Mouse (Mus musculus): ENCODE results near the gene Cox14. TPM values are rescaled to one million over a fixed set of nuclear protein-coding genes. Genes with fewer than 3 reads are reported as not detected.

The Cox14 gene
- polyA plus RNA-seq, 1 experiment from 2014 or later, result 122 TPM

DNA sequence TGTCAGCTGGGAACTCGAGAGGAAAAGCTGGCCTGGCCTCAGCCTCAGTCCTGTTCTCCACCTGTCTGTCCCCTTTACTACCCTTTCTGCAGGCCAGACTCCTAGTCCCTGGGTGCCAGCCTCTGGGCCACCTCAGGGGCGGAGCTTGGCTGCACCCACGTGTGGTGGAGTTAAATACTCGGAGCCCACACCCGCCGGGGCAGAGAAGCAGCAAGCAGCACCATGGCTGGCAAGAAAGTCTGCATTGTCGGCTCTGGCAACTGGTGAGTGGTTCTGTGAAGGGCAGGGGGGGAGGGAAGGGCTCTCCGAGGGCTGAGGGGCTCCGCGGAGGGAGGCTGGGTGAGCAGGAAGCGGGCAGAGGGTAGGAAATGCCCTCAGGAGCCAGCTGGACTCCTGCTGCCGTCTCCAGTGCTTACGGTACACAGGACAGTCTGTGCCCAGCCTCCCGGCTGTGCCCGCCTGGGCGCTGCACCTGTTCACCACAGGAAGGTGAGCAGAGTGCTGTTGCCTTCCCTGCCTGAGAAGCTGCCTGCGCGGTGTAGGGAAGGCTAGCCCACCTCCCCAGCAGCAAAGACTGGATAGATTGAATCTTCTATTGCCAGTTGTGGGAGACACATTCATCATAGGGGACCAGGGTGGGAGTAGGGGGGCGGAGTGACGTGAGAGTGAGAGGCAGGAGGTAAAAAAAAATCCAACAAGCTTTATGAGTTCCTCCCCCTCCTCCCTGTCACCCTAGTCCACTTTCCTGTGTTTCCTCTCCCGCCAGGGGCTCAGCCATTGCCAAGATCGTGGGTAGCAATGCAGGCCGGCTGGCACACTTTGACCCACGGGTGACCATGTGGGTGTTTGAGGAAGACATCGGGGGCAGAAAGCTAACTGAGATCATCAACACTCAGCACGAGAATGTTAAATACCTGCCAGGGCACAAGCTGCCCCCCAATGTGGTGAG is 7.8 kb upstream of the Cox14 start, which contains the start of gene Gpd1:
Gene Gpd1 (plus strand): TSS at position 130 of the 949 bp plus-strand sequence.
- no peak for DNase-seq (ENCODE audit: low spot score)
- Histone ChIP-seq H3K36me3 (replicated peaks; ENCODE audit: control insufficient read depth, insufficient read depth, low read depth, low read length) (peaks cover 5% of the 10 kb centered on the region), H3K27ac (replicated peaks; ENCODE audit: low read depth, low read length) (no peak within 1 kb of the TSS), H3K9ac (replicated peaks; ENCODE audit: low read length) (no peak within 1 kb of the TSS), H3K4me3 (ENCODE audit: low read depth, low read length) (no peak within 1 kb of the TSS), H3K4me2 (ENCODE audit: low read depth, low read length) (no peak within 1 kb of the TSS), H3K27me3 (ENCODE audit: control insufficient read depth, insufficient read depth, low read length) (no peaks in the 10 kb centered on the region), H3K4me1 (ENCODE audit: control insufficient read depth, insufficient read depth, low read length) (no peaks in the 10 kb centered on the region), H3K9me3 (replicated peaks; ENCODE audit: control insufficient read depth, low read length) (no peaks in the 10 kb centered on the region)
- WGBS, result 65% methylated on average over 26 of the region's 26 CpGs
- ATAC-seq (replicated peaks; ENCODE audit: insufficient number of reproducible peaks, low FRiP score, low TSS enrichment, low read depth), result no peak

DNA sequence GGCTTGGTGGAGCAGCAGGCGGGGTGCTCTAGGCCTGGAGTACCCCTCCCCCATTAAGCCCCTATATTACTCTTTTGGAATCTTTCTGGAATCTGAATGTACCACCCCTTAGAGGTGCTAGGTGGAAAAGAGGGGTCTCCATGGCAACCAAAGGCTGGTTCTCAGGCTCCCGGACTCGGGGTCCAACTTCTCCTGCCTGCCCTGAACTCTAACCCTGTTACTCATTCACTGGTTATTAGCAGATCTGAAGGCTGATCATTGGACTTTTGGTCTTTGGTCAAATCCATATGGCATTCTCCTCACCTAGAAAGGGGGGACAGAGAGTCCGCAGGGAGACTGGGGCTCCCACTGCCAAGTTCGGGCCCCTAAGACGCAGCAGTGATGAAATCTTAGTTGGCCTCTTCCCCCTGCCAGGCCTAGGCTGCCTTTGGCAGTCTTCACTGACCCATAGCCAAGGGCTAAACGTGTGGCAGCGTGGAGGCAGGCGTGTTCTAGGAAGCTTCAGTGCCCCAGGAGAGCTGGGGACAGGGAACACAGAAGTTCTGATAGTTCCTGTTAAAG is 6.9 kb upstream of the Cox14 start:
- no peak for ATAC-seq (replicated peaks; ENCODE audit: insufficient number of reproducible peaks, low FRiP score, low TSS enrichment, low read depth)
- Histone ChIP-seq H3K27me3 (ENCODE audit: control insufficient read depth, insufficient read depth, low read length) (no peaks in the 10 kb centered on the region), H3K9me3 (replicated peaks; ENCODE audit: control insufficient read depth, low read length) (no peaks in the 10 kb centered on the region), H3K4me2 (ENCODE audit: low read depth, low read length) (no peak overlapping the region), H3K4me3 (ENCODE audit: low read depth, low read length) (no peak overlapping the region), H3K4me1 (ENCODE audit: control insufficient read depth, insufficient read depth, low read length) (no peaks in the 10 kb centered on the region), H3K27ac (replicated peaks; ENCODE audit: low read depth, low read length) (no peak overlapping the region), H3K36me3 (replicated peaks; ENCODE audit: control insufficient read depth, insufficient read depth, low read depth, low read length) (peaks cover under 1% of the 10 kb centered on the region), H3K9ac (replicated peaks; ENCODE audit: low read length) (no peak overlapping the region)
- WGBS, result 85% methylated on average over 9 of the region's 9 CpGs
- no peak for DNase-seq (ENCODE audit: low spot score)

DNA sequence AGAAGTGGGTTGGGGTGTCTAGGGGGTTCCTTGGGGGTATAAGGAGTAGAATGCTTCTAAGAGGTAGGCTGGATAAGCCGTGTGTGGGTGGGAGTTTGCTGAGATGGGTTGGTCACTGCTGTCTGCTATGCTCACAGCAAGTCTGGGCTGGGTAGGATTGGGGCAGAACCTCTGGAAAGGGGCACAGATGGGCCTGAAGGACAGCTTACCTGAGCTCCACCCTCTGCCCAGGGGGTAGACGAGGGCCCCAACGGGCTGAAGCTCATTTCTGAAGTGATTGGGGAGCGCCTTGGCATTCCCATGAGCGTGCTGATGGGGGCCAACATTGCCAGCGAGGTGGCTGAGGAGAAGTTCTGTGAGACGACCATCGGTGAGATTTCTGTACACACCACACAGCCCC is 5.6 kb upstream of the Cox14 start:
- DNase-seq (ENCODE audit: low spot score) (no peak), ATAC-seq (replicated peaks; ENCODE audit: insufficient number of reproducible peaks, low FRiP score, low TSS enrichment, low read depth) (no peak)
- H3K4me1 ChIP-seq (ENCODE audit: control insufficient read depth, insufficient read depth, low read length), result peaks cover 4% of the 10 kb centered on the region; the same call in 1 of the 2 replicates
- H3K9ac ChIP-seq (replicated peaks; ENCODE audit: low read length), result no peak overlapping the region
- H3K27me3 ChIP-seq (ENCODE audit: control insufficient read depth, insufficient read depth, low read length), result no peaks in the 10 kb centered on the region
- no peaks in the 10 kb centered on the region for H3K9me3 ChIP-seq (replicated peaks; ENCODE audit: control insufficient read depth, low read length)
- no peaks in the 10 kb centered on the region for H3K36me3 ChIP-seq (replicated peaks; ENCODE audit: control insufficient read depth, insufficient read depth, low read depth, low read length)
- no peak overlapping the region for H3K4me3 ChIP-seq (ENCODE audit: low read depth, low read length)
- no peak overlapping the region for H3K4me2 ChIP-seq (ENCODE audit: low read depth, low read length)
- no peak overlapping the region for H3K27ac ChIP-seq (replicated peaks; ENCODE audit: low read depth, low read length)
- 79% methylated on average over 8 of the region's 8 CpGs for WGBS

DNA sequence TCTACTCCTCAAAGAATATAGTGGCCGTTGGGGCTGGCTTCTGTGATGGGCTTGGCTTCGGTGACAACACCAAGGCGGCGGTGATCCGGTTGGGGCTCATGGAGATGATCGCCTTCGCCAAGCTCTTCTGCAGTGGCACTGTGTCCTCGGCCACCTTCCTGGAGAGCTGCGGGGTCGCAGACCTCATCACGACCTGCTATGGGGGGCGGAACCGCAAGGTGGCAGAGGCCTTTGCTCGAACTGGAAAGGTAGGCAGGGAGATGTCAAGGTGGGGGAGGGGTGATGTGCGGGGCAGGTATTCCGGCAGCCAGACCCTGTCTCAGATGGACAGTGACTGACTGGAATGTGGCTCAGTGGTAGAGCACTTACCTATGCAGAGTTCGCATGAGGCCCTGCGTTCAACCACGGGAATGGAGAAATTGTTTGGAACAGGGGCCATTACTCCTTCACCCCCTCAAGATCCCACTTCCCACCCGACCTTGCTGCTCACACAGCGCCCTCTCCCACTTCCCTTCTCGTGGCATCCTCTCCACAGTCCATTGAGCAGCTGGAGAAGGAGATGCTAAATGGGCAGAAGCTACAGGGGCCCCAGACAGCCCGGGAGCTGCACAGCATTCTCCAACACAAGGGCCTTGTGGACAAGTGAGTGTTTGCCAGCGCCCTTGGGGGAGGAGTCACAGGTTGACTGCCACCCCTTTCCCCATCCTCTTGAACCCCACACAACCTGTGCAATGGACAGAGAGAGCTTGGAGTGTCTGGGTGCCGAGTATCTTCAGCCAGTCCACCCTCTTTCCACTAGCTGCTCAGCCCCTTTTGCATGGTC is 3.3 kb upstream of the Cox14 start:
- WGBS, result 80% methylated on average over 25 of the region's 25 CpGs
- Histone ChIP-seq H3K27me3 (ENCODE audit: control insufficient read depth, insufficient read depth, low read length) (no peaks in the 10 kb centered on the region), H3K4me3 (ENCODE audit: low read depth, low read length) (no peak overlapping the region), H3K36me3 (replicated peaks; ENCODE audit: control insufficient read depth, insufficient read depth, low read depth, low read length) (no peaks in the 10 kb centered on the region), H3K9me3 (replicated peaks; ENCODE audit: control insufficient read depth, low read length) (no peaks in the 10 kb centered on the region), H3K4me2 (ENCODE audit: low read depth, low read length) (no peak overlapping the region), H3K27ac (replicated peaks; ENCODE audit: low read depth, low read length) (no peak overlapping the region), H3K9ac (replicated peaks; ENCODE audit: low read length) (no peak overlapping the region), H3K4me1 (ENCODE audit: control insufficient read depth, insufficient read depth, low read length) (peaks cover 6% of the 10 kb centered on the region; the same call in 1 of the 2 replicates)
- DNase-seq (ENCODE audit: low spot score) (no peak), ATAC-seq (replicated peaks; ENCODE audit: insufficient number of reproducible peaks, low FRiP score, low TSS enrichment, low read depth) (no peak)

DNA sequence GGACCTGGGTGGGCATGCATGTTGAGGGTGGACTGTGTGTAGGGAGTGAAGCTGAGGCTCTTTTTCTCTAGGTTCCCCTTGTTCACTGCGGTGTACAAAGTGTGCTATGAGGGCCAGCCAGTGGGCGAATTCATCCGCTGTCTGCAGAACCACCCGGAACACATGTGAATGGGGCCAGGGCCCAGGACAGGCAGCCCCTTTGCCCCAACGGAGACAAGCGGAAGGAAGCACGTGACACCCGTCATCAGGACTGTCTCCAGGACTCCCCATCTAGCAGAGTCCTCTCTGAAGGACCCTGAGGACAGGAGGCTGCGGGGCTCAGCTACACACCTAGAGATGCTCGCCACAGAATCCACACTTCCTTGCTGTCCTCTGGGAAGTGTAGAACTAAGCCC is 2.3 kb upstream of the Cox14 start:
- H3K9ac ChIP-seq (replicated peaks; ENCODE audit: low read length), result no peak overlapping the region
- H3K4me2 ChIP-seq (ENCODE audit: low read depth, low read length), result no peak overlapping the region
- no peak overlapping the region for H3K27ac ChIP-seq (replicated peaks; ENCODE audit: low read depth, low read length)
- H3K4me1 ChIP-seq (ENCODE audit: control insufficient read depth, insufficient read depth, low read length), result peaks cover 6% of the 10 kb centered on the region; the same call in 1 of the 2 replicates
- H3K9me3 ChIP-seq (replicated peaks; ENCODE audit: control insufficient read depth, low read length), result no peaks in the 10 kb centered on the region
- 37% methylated on average over 10 of the region's 10 CpGs for WGBS
- no peaks in the 10 kb centered on the region; the same call in 1 of the 2 replicates for H3K36me3 ChIP-seq (replicated peaks; ENCODE audit: control insufficient read depth, insufficient read depth, low read depth, low read length)
- no peaks in the 10 kb centered on the region for H3K27me3 ChIP-seq (ENCODE audit: control insufficient read depth, insufficient read depth, low read length)
- ATAC-seq (replicated peaks; ENCODE audit: insufficient number of reproducible peaks, low FRiP score, low TSS enrichment, low read depth) (no peak), DNase-seq (ENCODE audit: low spot score) (no peak)
- no peak overlapping the region for H3K4me3 ChIP-seq (ENCODE audit: low read depth, low read length)

DNA sequence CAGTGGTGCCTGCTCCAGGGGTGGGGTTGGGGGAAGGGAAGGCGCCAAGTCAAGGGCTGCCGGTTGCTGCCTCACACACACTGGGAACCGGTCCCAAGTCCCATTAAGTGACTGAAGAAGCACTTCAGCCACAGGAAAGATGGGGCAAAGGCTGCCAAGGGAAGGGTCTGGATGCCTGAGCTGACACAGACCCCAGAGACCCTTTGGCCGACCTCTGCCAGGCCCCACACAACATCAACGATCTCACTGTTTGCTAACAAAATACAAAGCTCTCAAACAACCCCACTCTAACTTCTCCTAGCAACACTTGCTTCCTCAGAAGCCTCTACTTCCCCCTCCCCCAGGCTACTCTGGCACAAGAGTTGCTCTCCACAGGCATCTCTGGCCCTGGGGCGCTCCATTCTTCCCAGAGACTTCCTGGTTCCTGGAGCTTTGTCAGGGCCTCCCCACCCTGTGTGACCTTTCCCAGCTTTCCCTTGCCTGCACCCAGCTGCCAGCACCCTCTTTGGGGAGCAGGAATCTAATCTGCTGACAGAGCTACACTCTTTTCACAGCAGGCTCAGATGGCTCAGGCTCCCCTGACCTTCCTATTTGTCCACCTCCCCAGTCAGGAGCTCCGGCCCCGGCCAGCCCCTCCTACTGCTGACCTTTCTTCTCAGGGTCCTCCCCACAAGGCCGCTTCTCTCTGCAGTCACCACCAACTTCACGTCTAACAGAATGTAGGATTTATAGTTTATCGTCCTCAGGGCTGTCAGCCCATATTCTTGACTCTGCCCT is 1.7 kb upstream of the Cox14 start:
- H3K9ac ChIP-seq (replicated peaks; ENCODE audit: low read length), result peak overlapping the region; percentile 7; the same call in 1 of the 2 replicates
- no peak overlapping the region; the same call in 1 of the 2 replicates for H3K4me2 ChIP-seq (ENCODE audit: low read depth, low read length)
- ATAC-seq (replicated peaks; ENCODE audit: insufficient number of reproducible peaks, low FRiP score, low TSS enrichment, low read depth) (no peak), DNase-seq (ENCODE audit: low spot score) (no peak)
- 11% methylated on average over 11 of the region's 11 CpGs for WGBS
- no peak overlapping the region for H3K4me3 ChIP-seq (ENCODE audit: low read depth, low read length)
- H3K9me3 ChIP-seq (replicated peaks; ENCODE audit: control insufficient read depth, low read length), result no peaks in the 10 kb centered on the region
- H3K27ac ChIP-seq (replicated peaks; ENCODE audit: low read depth, low read length), result 0 out of 2 replicates have a peak overlapping the region, but pooled peaks have one; percentile 52
- H3K27me3 ChIP-seq (ENCODE audit: control insufficient read depth, insufficient read depth, low read length), result no peaks in the 10 kb centered on the region
- H3K36me3 ChIP-seq (replicated peaks; ENCODE audit: control insufficient read depth, insufficient read depth, low read depth, low read length), result no peaks in the 10 kb centered on the region; the same call in 1 of the 2 replicates
- H3K4me1 ChIP-seq (ENCODE audit: control insufficient read depth, insufficient read depth, low read length), result peaks cover 6% of the 10 kb centered on the region; the same call in 1 of the 2 replicates
